Mouse (Mus musculus) kidney, adult 11 months (tissue): ENCODE results near the gene Gm28051.
A peak's percentile ranks its signal among the peaks of the same experiment; 100 is the strongest.

Source experiments
- DNase-seq: peaks from one replicate; pipeline ENCODE4 v3.0.0; 2022

Gene Gm28051

DNA sequence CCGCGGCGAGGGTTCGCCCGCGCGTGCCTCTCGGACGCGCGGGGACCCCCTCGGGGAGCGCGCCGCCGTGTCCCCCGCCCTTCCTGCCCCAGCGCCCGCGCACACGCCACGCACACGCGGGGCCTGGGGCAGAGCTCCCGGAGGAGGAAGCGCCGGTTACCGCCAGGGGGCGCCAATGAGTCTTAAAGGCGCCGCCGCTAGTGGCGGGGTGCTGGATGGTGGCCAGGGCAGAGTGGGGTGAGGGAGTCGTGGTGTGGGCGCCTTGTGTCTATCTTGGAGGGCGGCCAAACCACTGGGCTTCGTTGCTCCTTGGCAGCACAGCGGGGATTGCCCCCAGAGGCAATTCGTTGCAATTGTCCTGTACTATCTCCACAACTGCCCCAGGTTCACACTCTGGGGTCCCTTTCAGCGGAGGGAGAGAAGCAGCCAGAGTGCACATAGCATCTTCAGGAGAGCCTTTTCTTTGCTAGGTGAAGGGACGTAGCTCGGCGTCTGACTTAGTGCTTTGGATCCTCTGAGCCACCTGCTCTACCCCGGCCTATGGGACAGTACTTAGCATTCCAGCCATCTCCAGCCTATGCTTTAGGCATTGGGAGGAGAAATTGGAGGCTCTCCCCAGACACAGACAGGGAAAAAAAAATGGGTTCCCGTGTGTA lies 52.2 kb downstream of the Gm28051 start:
- DNase-seq: peak; percentile 79

DNA sequence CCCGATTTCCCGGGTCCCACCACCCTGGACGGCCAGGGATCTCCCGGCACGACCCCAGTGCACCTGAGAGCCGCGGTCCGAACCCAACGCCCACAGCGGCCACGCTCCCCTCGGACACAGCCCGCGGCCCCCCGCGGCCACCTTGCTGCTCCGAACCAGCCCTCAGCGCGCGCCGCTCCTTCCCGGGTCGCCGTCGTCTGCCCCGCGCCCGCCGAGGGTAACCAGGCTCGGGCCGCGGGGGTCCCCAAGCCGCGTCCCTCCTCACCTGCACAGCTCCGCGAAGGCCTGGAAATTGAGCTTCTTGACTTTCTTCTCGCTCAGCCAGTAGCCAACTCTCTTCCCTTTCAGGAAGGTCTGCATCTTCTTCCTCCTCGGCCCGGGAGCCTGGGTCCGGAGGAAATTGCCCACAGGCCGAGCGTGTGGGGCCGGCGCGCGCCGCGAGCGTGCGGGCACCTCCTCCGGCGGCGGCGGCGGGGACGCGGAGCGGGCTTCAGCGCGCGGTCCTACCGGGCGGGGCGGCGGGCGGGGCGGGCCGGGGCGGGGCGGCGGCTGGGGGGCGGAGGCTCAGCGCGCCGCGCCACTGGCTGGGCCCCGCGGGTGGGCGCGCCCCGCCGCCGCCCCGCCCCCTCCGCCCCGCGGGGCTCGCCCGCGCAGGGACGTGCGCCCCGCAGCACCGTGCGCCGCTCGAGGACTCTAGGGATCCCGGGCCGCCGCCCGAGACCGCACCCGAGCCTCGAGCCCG lies 52.9 kb downstream of the Gm28051 start, which contains the start of gene Itpk1:
Itpk1 (minus strand) TSS at position 474 of the 742 bp plus-strand sequence.
- peak; percentile 42 for DNase-seq

DNA sequence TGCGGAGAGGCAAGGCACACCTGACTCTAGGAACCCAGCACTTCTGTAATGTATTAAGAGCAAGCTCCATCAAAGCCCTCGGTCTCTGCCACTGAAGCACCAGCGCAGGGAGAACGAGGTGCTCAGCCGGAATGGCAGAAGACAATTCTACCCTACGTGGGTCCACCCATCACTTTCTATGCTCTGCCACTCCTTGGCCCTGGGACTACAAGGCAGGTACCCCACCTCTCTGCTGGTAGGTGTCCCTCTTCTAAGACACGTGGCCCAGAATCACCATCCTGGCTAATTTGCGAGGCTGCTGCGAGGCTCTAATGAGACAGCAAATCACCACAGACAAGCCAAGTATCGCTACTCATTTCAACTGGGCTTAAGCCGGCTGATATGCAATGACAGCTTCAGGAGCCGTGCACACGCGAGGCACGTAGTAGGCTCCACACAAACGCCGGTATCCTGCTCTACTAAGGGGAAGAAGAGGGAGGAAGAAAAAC lies 53.6 kb downstream of the Gm28051 start:
- no peak for DNase-seq

DNA sequence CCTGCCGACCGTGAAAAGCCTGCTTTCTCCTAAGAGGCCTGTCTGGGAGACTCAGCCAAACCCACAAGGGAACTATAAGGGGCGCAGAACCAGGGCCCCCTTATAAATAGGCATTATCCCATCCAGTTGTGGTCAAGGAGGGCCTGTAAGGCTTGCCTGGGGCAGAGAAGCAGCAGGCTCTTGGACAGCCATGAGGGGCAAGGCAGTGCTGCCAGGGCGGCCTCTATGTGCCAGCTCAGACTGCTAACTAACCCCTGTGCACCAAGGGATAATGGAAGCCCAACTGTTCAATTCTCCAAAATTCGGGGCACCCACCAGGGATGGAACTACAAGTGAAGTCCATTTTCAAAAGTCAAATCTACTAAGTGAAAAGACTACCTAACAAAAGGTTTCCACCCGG lies 54.1 kb downstream of the Gm28051 start:
- DNase-seq: no peak

DNA sequence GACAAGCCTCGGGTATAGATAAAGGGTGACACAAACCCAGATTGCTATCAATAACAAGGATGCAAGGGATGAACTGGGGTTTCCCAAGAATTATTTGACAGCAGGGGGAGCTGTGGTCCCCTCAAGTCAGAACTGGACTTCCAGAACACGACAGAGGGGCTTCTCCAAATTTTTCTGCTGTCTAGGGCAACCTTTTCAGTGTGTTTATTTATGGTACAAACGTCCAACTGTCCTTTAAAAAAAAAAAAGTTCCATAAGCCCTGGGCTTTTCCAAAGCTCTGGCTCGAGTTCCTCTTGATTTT lies 54.5 kb downstream of the Gm28051 start:
- DNase-seq: no peak

DNA sequence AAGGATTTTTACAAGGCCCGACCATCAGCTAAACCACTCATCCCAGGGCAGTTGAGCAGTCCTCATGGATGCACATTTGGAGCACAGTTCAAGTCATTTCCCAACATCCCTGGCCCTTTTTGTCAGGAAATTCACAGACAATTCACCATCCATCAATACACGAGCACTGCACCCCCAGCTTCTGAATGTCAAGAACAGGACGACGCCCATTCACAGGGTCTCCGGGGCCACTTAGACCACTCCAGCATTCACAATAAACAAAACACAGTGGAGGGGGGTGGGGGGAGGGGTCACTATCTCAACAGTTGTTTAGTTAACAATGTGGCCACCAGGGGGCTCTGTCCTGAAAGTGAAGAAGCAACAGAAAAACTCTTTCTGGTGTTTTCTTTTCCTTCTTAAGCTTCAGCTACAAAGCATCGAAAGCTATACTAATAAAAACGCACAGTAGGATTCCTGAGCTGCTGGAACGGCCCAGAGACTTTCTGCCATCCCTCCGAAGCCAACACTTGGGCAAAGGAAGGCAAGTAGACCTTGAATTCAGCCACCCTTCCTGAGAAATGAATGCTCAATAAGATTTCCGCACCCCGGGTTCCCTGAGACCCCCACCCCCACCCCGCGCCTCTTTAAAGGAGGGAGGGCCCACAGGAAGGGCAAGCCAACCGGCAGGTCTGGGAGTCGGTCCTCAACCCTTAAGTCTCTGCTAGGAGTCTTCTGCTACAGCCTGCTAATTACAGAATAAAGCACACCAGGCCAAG lies 55.0 kb downstream of the Gm28051 start:
- DNase-seq: peak; percentile 47

DNA sequence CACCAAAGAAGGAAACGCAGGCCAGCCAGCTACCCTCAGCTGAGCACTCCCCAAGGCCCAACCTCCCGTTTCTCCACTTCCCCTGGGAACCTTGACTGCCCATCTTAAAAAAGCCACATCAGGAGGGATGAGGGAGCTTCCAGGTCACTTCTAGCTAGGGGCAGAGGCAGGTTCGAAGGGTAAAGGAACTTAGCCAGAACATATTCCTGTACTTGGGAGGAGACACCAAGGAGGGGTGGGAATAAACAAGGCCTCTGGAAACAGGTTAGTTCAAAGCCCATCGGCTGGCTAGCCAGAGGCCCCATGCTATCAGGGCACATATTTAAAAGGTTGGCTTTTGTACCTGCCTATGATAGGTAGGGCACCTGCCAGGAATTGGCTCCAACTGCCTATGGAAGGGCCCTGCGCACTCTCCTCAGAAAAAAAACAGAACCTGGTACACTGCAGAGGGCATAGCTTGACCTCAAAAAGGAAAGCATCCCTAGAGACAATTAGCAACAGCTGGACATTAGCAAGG lies 55.8 kb downstream of the Gm28051 start:
- no peak for DNase-seq

DNA sequence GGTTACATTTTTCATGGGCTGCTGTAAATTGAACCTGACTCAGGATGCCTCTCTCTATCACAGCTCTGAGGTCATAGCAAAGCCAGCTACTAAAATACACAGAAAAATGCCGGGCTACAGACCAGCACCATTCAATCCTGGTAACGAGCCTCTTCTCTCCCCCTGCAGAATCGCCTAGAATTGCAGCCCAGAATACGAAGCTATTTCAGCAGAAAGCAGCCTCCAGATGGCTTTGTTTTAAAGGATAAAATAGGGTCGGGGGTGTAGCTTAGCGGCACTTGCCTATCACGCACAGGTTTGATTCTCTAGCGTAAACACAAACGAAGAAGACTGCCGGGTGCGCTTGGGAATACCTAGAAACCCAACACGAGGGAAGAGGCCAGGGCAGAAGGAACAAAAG lies 57.1 kb downstream of the Gm28051 start:
- DNase-seq: no peak

DNA sequence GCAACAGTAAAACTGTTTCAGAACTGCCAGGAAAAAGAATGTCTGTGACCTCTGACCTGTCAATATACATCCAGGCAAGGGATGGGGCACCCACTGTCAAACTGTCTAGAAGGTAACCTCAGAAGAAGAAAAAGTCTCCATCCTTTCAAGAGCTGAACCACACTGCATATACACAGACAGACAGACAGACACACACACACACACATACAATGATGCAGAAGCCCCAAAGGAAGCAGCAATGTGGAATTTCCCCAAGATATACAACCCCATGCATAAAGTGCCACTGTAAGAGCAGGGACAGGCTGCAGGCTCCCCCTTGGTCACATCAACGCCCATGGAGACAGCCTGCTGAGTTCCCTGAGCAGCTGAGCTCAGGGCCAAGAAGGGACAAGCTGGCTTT lies 58.4 kb downstream of the Gm28051 start:
- no peak for DNase-seq

DNA sequence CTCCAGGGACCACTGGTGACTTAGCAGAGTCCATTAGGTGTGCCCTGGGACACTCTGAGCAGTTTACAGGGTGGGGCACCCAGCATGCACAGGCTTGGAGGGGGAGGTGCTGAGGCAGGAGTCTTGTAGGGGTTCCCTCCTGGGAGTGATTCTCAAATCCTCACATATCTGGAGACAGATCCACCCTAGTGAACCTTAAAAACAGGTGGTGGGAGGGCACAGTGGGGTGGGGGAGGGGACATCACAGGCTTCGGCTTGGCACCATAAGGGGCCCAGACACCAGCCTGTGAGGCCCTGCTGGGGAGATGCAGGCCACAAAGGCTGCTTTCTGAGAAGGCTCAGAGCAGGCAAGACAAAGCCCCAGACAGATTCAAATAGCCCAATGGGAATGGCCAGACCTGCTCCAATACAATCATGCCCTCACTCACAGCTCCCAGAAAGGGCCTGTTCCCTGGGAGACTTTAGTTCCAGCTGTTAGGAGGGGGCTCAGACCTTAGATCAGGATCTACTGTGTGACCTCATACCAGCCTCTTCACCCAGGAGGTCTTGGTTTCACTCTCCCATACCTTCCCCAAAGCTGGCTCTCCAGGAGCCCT lies 59.4 kb downstream of the Gm28051 start:
- no peak for DNase-seq

DNA sequence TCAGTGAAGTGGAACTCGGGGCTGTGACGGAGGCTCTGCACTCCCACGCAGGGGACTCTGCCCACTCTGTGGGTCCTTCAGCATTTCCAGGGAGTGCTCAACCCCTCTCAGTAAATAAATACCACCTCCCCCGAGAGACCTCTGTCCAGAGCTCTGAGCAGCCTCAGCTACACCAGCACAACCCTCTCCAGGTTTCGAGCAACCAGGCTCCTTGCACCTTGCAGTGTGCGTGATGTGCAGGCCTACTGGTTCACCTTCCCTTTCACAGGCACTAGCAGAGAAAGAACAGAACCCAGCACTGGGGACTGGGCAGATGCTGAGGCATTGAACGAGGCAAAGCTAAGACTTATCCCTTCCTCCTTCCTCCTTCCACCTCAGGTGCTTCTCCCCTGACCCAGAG lies 60.2 kb downstream of the Gm28051 start:
- no peak for DNase-seq

DNA sequence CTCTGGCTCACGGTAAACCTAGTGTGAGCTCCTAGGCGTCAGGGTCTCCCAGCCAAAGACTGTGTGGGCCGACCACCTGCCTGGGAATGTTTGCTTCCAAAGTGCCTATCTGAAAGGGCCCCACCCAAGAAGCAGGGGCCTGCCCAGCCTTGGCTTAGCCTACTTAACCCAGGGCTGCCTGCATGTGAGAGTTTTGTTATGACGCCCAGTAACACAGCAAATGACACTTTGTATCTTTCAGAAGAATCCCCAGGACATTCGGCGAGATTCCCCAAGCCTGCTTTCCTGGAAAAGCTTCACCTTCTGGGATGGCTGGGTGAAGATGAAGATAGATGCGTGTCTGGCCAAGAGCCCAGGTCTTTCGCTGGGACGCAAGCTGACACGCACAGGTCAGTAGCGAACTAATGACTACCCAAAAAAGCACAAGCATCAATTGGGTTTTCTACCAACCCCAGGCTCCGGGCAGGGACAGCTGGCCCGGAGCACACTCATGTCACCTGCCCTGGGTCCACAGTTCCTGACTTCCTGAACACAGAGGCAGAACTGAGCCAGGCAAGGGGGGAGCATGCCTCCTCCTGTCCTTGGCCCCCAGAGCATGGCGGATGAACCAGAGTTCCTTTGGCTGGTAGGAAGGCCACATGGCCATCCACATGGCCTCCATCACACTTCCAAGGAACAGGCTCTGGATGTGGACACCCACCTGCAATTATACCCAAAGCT lies 60.8 kb downstream of the Gm28051 start:
- no peak for DNase-seq

DNA sequence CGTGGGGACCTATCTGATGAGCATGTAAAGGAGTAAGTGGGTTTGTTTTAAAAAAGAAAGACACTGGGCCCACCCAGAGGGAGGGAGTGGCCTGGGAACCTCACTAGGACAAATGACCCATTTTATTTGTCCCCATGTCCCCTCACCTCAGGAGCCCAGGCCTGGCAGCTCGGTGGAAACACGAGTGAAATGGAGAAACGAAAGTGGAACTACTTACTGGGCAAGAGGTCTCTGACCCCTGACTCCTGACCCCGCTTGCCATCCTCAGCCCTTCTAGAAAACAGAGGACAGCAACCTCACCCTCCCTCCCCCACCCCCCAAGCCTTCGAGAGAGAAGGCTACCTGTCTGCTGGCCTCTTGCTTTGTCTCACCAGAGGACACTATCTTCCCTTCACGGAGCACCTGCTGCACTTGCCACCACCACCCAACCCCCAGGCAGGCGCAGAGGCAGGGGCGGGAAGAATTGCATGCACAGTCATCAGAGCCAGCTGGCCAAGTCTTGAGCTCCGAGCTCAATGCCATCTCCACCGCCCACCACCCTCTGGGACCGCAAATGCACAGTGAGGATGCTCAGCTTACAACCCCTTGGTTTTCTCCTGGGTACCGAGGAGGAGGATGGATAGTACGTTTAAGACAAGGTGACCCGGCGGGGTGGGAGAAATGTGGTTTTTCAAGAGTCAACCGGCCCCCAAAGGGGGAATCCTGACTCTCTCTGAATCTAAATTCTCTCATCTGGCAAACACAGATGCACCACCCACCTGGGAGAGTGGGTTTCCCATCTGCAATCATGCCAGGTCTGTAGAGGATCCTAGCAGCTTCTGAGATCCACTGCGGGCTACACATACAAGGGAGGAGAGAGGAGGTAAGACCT lies 62.0 kb downstream of the Gm28051 start:
- no peak for DNase-seq

DNA sequence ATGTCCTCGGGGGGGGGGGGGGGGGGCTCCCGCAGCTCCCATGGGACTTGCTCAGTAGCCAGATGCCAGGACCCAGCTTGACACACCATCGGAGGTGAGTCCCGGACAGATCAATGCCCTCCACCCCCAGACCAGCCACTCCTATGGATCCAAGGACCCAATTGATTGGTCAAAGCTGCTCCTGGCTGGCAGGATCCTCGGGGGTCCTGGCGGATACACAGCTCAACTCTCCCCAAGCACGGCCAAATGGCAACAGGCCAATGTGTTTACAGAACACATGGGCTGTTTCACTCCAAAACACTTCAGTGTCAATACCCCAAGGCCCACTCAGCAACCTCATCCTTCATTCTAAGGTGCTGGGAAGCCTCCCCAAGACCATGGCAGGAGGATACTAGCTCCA lies 65.8 kb downstream of the Gm28051 start:
- DNase-seq: no peak

DNA sequence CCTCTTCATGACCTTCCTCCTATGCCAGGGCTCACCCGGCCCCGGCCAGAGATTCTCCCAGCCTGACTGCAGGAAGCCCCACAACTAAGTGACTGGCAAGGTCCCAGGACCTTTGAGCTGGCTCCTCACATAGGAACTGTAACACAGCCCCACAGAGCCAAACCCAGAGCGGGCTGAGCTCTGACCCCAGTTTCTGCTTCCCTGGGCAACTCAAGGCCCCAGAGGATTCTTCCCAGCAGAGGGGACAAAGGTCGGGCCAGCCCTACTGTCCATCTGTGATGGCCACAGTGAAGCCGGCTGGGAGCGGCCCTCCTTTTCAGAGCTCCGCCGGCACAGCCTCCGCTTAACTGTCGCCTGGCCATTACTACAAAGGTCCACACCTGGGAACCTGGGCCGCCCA lies 66.4 kb downstream of the Gm28051 start:
- DNase-seq: peak; percentile 92

DNA sequence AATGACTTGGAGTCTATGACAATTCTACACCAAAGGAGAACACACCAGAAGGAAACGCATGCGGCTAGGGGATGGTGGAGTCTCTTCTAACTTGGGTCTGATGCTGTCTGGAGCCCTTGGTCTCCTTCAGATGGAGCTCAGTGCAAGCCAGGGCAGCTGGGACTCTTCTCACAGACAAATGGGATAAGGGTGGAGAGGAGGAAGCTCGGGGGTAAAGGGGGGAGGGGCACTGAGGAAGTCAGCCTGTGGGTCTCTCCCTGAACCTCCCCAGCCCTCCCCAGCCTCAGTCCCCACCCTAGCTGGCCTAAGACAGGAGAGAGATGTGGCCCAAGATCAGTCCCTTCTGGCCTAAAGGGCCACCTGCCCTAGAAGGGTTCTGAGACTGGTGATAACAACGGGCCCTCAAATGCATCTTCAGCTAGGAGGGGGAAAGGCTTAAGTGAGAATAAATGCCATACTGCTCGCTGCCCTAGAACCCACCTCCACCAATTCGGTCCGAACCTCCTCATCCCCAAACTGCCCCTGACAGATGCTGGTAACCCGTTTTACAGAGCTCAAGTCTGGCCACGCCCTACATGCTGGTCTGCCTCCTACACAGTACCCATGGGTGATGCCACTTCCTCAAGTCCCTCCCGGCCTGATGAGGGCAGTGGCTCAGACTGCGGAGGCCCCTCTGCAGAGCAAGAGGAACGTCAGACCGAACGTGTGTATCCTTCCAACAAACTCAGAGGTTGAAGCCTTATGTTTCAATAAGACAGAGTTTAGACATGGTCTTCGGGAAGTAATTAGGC lies 67.6 kb downstream of the Gm28051 start:
- DNase-seq: no peak

DNA sequence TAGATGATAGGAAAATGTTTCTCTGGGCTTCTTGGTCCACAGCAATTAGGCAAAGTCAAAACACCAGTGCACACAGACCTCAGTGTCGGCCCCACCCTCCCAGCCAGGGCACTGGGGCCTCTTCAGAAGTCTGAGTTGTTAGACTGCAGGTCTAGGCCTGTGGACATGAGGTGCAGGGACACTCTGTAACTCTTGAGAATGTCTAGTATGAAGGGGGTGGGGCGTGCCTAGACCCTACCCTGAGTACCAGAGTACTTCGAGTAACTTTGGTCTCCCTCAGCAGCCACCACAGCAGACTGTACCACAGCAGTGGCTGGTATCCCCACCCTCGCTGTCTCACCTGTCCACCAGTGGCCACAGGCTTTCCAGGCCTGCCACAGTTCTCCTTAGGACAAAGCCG lies 71.2 kb downstream of the Gm28051 start:
- no peak for DNase-seq

DNA sequence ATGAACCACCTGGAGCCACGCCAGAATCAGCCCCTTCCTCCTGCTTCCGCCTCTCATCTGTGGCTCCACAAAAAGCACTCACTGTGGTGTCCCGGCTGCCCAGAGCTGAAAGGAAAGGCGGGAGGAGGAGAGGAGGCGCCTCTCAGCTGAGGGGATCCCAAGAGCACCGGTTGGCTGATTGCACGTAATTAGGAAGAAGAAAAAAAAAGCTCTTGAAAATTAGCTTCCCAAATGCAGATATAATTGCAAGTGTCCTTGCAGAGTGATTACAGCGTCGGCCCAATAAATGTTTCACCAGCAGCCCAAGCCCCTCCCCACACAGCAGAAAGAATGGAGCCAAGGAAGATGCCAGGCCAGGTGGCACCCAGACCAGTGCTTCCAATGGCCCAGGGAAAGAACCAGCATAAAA lies 72.0 kb downstream of the Gm28051 start:
- no peak for DNase-seq

DNA sequence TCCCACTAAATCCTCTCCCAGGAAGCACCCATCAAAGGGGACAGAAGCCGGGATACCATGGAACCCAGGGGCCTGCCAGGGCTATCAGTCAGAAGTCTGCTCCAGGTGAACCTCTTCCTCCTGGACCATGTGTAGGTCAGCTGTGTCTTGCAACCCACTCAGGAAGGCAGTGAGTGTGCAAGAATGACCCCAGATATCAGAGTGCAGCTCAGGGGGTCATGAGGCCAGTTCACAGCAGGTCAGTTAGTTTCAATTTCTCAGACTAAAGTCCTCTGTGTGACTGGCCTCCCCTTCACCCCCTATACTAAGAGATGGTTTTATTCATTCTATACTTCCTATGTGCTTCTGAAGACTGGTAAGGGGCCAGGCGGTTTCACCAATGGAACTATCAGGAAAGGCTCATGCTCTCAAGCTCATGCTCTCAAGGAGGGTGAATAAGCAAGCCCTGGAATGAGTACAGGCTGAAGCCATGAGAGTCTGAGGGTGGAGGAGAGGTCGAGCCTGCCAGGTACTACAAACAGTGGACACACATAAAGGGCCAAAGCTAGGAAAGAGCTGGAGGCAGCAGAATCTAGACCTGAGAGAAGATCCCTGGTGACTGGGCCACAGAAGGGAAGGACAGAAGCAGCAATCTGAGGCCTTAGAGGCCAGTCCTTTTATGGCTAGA lies 72.7 kb downstream of the Gm28051 start:
- DNase-seq: no peak

DNA sequence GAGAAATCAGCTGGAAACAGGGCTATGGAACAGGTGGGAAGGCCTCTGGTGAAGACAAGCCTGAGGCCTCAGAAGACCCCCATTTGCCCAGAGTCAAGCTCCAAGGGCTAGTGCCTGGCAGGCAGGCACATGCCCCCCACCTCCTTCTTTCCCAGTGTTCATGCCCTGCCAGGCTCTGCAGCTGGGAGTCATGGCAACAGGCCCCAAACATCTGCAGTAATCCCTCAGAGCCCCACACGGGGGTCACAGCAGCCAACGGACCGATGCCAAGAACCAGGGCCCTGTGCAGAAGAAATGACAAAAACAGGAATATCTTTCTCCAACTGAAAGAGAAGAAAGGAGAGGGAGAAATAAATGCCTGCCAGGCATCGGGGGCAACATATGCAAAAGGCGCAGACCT lies 73.6 kb downstream of the Gm28051 start:
- DNase-seq: no peak
